Mouse (Mus musculus) midbrain, embryonic 11.5 days (tissue): ENCODE data around the gene Tnfaip8l1. TPM values are rescaled to one million over a fixed set of nuclear protein-coding genes. Genes with fewer than 3 reads are reported as not detected.

Experiments used
- ATAC-seq: fragments of 200-750 bp; cut with Nextera tagmentation; 2 replicates; pipeline ENCODE4 v1.8.0; 2017; ENCODE audit warnings: moderate TSS enrichment, moderate library complexity; ENCODE audit not compliant: low FRiP score
- DNase-seq: peaks from one replicate; pipeline ENCODE4 v3.0.0; 2015; ENCODE audit warnings: low spot score; ENCODE audit errors: missing footprints
- H3K27ac ChIP-seq: fragments of 300-500 bp; sonication (generic); 2 replicates; pipeline ENCODE4 v1.5.1; 2014; ENCODE audit warnings: low read depth, low read length
- H3K27me3 ChIP-seq: fragments of 300-500 bp; sonication (generic); 2 replicates; pipeline ENCODE4 v1.6.1; 2014; ENCODE audit warnings: mild to moderate bottlenecking, low read length, moderate library complexity, mixed read lengths; ENCODE audit not compliant: control insufficient read depth, insufficient read depth
- H3K36me3 ChIP-seq: fragments of 300-500 bp; sonication (generic); 2 replicates; pipeline ENCODE4 v1.6.1; 2014; ENCODE audit warnings: mild to moderate bottlenecking, low read length, moderate library complexity, mixed read lengths; ENCODE audit not compliant: control insufficient read depth, insufficient read depth
- H3K4me1 ChIP-seq: fragments of 300-500 bp; sonication (generic); 2 replicates; pipeline ENCODE4 v1.6.1; 2014; ENCODE audit warnings: low read length; ENCODE audit not compliant: control insufficient read depth, insufficient read depth
- H3K4me2 ChIP-seq: fragments of 300-500 bp; sonication (generic); 2 replicates; pipeline ENCODE4 v1.6.1; 2014; ENCODE audit warnings: mild to moderate bottlenecking, moderate library complexity
- H3K4me3 ChIP-seq: fragments of 300-500 bp; sonication (generic); 2 replicates; pipeline ENCODE4 v1.5.1; 2014; ENCODE audit warnings: low read depth, low read length
- H3K9ac ChIP-seq: fragments of 300-500 bp; sonication (generic); 2 replicates; pipeline ENCODE4 v1.6.1; 2014; ENCODE audit warnings: low read length
- H3K9me3 ChIP-seq: fragments of 300-500 bp; sonication (generic); 2 replicates; pipeline ENCODE4 v1.6.1; 2016; ENCODE audit warnings: low read length; ENCODE audit not compliant: control insufficient read depth
- WGBS: fragments of 180-500 bp; shearing (Covaris S2); extraction: QIAGEN DNeasy Blood & Tissue Kit; methylation state at CpG from one replicate; pipeline ENCODE4 v1.1.7; 2014; 5-methylcytosine and 5-hydroxymethylcytosine counted together
- polyA plus RNA-seq: library from polyadenylated mRNA; unstranded; fragments of >200 nt; fragmentation: Nextera tagmentation; extraction: Ambion mirVana; gene quantifications from 2 replicates; pipeline ENCODE4 v1.2.1, GENCODE M21; 2014

Tnfaip8l1 gene
- 5.8 and 7.7 TPM in 2 replicates for polyA plus RNA-seq

DNA sequence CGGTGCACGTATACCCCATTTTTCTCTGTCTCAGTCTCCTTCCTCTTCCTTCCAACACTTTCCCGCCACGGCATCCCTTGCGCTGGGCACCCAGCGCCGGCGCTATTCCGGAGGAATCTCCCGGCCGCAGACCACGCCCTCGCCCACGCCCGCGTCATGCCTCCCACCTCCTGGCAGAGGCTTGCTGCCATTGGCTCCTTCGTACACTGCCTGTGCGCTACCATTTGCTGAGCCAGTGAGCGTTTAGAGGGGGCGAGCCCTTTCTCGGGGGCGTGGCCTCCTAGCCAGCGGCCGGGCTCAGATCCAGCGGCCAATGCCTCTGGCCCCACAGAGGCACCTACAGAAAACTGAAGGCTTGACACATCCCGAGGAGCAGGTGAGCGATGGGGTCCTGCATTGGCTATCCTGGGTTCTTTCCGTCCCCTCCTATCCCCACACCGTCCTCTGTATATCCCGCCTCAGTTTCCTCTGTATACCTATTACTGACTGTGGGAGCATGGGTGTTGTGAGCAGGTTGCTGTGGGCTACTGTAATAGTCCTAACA is at the start of gene Tnfaip8l1:
TSS of gene Tnfaip8l1 (plus strand) at position 247 of the 544 bp plus-strand sequence.
- peak; percentile 98 for ATAC-seq
- H3K27me3 ChIP-seq: peaks cover 8% of the 10 kb centered on the region; the same call in 1 of the 2 replicates
- WGBS: 1% methylated on average over 30 of the region's 30 CpGs
- peak within 1 kb of the TSS; percentile 55 for H3K9ac ChIP-seq
- peak within 1 kb of the TSS; percentile 65 for H3K4me2 ChIP-seq
- H3K4me3 ChIP-seq: peak within 1 kb of the TSS; percentile 36
- H3K4me1 ChIP-seq: peaks cover 11% of the 10 kb centered on the region
- no peaks in the 10 kb centered on the region for H3K9me3 ChIP-seq
- H3K36me3 ChIP-seq: no peaks in the 10 kb centered on the region
- no peak within 1 kb of the TSS for H3K27ac ChIP-seq
- DNase-seq: peak; percentile 99

DNA sequence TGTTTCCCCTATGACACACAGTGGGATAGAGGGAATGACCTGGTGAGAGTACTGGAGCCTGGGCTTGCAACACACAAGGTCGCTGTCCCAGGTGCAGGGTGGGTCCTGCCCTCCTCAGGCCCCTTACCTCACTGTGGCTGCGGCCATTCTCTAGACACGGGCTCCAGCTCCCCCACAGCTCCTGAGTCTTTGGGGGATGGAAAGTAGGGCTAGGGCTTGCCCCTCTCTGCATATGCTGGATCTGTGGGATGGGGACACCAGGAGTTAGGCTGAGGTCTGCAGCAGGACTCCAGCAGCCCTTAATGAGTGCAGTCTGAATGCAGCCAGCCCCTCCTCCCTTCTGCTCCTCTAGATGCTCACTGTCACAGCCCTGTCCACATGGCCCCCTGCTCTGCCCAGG is 49.5 kb upstream of the Tnfaip8l1 start:
- Histone ChIP-seq H3K4me1 (0 out of 2 replicates have a peak, but pooled peaks cover 3% of the 10 kb centered on the region), H3K9ac (no peak overlapping the region), H3K4me2 (no peak overlapping the region), H3K27me3 (0 out of 2 replicates have a peak, but pooled peaks cover 3% of the 10 kb centered on the region), H3K36me3 (no peaks in the 10 kb centered on the region), H3K9me3 (no peaks in the 10 kb centered on the region), H3K27ac (no peak overlapping the region), H3K4me3 (no peak overlapping the region)
- ATAC-seq (no peak), DNase-seq (no peak)
- WGBS: 79% methylated on average over 3 of the region's 3 CpGs

DNA sequence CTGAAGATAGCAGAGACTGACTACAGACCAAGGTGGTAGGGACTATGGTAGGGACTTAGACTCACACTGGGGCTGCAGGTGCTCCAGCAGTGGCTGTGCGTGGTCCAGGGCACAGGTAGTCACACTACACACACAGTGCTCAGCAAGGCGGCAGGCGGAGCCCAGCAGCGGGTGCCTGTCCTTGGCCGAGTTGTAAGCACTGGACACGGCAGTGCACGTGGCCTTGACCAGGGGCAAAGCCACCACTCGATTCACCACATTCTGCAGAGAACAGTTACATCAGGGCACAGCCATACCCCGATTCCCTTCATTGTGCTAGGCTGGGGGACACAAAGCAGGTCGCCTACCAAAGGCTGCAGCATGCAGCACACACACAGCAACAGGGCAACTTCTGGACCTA is 46.1 kb upstream of the Tnfaip8l1 start:
- no peak for ATAC-seq
- 81% methylated on average over 10 of the region's 10 CpGs for WGBS
- no peaks in the 10 kb centered on the region for H3K36me3 ChIP-seq
- peaks cover 28% of the 10 kb centered on the region for H3K27me3 ChIP-seq
- no peaks in the 10 kb centered on the region for H3K9me3 ChIP-seq
- no peak overlapping the region for H3K9ac ChIP-seq
- H3K4me1 ChIP-seq: 0 out of 2 replicates have a peak, but pooled peaks cover 3% of the 10 kb centered on the region
- no peak overlapping the region for H3K4me3 ChIP-seq
- DNase-seq: no peak
- H3K27ac ChIP-seq: no peak overlapping the region
- H3K4me2 ChIP-seq: no peak overlapping the region

DNA sequence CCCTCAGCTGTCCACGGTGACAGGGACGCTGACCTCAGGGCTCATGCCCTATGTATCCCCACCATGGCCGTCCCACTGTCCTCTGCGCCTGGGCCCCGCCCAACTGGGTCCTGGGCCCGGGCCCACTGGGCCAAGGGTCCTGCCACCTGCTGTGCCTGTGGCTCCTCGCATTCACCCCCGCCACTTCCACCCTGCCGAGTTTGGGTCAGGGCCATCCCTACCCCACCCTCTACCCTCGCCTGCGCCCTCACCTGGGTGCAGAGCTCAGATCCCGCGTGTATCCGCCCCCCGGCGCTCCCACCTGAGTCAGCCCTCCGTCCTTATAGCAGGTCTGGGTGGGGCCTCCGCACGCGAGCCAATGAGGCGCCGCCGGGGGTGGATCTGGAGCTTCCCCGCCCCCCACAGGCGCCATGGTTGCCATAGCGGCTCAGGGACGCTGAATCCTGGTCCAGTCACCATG is 45.0 kb upstream of the Tnfaip8l1 start, which contains the start of gene Plin5:
TSS of gene Plin5 (minus strand) at position 346 of the 460 bp plus-strand sequence.
- Histone ChIP-seq H3K9ac (0 out of 2 replicates have a peak within 1 kb of the TSS, but pooled peaks have one; percentile 20), H3K4me3 (peak within 1 kb of the TSS; percentile 17; the same call in 1 of the 2 replicates), H3K36me3 (no peaks in the 10 kb centered on the region), H3K4me2 (peak within 1 kb of the TSS; percentile 42), H3K27me3 (peaks cover 34% of the 10 kb centered on the region), H3K27ac (no peak within 1 kb of the TSS), H3K4me1 (0 out of 2 replicates have a peak, but pooled peaks cover 3% of the 10 kb centered on the region), H3K9me3 (peaks cover 2% of the 10 kb centered on the region; the same call in 1 of the 2 replicates)
- DNase-seq (peak; percentile 86), ATAC-seq (peak; percentile 48; the same call in 1 of the 2 replicates)
- WGBS: under 1% methylated on average over 27 of the region's 27 CpGs

DNA sequence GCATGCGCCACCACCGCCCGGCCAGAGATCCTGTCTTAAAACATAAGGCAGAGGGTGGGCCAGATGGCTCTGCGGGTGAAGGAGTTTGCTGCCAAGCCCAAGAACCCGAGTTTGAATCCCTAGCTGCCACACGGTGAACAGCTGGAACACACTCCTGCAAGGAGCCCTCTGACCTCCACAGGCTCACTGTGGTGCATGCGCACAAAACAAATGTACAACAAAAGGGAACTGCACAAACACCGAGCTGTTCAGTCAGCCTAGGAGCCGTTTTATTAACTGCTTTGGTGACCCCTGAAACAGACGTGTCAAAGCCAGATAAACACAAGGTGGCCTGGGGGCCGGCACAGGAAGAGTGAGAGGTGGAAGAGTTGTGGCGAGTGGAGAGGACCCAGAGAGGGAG is 42.8 kb upstream of the Tnfaip8l1 start:
- Histone ChIP-seq H3K9ac (no peak overlapping the region), H3K4me2 (no peak overlapping the region), H3K27me3 (peaks cover 51% of the 10 kb centered on the region), H3K4me1 (peaks cover 3% of the 10 kb centered on the region; the same call in 1 of the 2 replicates), H3K36me3 (no peaks in the 10 kb centered on the region), H3K9me3 (peaks cover 9% of the 10 kb centered on the region), H3K27ac (no peak overlapping the region), H3K4me3 (no peak overlapping the region)
- 50% methylated on average over 12 of the region's 12 CpGs for WGBS
- no peak for DNase-seq
- no peak for ATAC-seq

DNA sequence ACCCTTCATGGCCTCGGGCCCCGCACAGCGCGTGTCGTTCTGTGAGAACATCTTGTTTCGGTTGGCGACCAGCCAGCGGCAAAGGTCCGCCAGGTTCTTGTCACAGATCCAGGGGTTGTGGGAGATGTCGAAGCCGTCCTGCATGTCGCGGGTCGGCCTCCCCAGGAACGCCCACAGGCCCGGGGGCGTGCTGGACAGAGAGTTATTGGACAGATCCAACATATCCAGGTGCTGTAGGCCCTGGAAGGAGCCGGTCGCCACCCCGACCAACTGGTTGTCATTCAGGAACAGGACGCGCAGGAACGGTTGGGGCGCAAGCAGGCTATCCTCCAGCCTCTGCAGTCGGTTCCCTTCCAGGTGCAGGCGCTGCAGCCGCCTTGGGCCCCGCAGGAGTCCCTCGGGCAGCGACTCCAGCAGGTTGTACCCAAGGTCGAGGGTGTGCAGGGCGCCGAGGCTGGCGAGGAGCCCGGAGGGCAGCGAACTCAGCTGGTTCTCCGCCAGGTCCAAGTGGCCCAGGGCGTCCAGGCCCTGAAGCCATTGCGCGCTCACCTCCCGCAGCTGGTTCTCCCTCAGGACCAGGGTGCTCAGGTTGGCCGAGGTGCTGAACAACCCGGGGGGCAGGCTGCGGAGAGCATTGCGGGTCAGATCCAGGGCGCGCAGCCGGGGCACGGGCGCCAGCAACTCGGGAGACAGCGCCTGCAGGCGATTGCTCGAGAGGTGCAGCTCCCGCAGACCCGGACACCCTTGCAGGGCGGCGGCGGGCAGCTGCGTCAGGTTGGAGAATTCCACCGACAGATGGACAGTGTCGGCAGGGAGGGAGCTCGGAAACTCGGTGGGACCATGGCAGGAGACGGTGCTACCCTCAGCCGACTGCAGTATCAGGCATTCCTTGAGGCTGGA is 42.0 kb upstream of the Tnfaip8l1 start:
- Histone ChIP-seq H3K4me2 (no peak overlapping the region), H3K27ac (no peak overlapping the region), H3K9ac (no peak overlapping the region), H3K27me3 (peaks cover 56% of the 10 kb centered on the region), H3K36me3 (no peaks in the 10 kb centered on the region), H3K4me3 (no peak overlapping the region), H3K9me3 (peaks cover 9% of the 10 kb centered on the region), H3K4me1 (peaks cover 3% of the 10 kb centered on the region; the same call in 1 of the 2 replicates)
- WGBS: 10% methylated on average over 66 of the region's 66 CpGs
- DNase-seq: no peak
- ATAC-seq: no peak

DNA sequence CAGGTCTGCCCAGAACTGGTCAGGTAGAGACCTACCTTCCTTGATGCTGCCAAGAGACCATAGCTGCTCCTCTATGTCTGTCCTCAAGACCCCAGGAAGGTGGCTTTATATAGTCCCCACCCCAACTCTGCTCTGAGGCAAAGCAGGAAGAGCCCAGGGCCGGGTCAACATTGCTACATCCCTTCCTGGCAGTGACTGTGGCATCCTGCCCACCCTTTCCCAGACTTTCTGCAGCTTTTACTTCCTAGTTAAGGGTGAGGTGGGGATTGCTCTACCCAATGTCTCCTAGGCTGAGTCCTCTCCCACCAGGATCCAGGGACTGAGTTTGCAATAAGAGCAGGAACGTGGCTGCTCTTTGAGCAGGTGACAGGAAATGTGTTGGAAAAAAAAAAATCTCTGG is 40.5 kb upstream of the Tnfaip8l1 start, which contains the start of gene Lrg1:
TSS of gene Lrg1 (minus strand) at position 176 of the 400 bp plus-strand sequence.
- Histone ChIP-seq H3K27me3 (peaks cover 56% of the 10 kb centered on the region), H3K27ac (no peak within 1 kb of the TSS), H3K9ac (no peak within 1 kb of the TSS), H3K4me2 (no peak within 1 kb of the TSS), H3K9me3 (peaks cover 9% of the 10 kb centered on the region), H3K4me1 (peaks cover 3% of the 10 kb centered on the region; the same call in 1 of the 2 replicates), H3K36me3 (no peaks in the 10 kb centered on the region), H3K4me3 (no peak within 1 kb of the TSS)
- DNase-seq (peak; percentile 64), ATAC-seq (no peak)
- 56% methylated on average over 2 of the region's 2 CpGs for WGBS

DNA sequence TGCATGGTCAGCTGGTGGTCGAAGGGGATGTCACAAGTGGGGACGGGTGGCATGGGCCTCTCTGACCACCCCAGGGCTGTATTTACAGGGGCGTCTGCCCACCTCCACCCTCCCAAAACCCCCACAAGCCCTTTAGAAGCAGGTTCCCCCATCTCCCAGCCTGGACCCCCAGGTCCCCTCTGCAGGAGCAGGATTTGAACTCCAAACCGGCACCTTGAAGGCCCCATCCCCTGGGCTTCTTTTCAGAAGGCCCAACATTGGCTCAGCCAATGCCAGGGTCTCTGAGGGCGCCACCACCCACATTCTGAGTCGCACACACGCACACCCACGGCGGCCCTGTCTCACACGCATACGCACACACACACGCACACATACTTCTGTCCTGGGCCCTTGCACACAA is 39.1 kb upstream of the Tnfaip8l1 start:
- WGBS: 82% methylated on average over 12 of the region's 12 CpGs
- ATAC-seq (no peak), DNase-seq (peak; percentile 6)
- Histone ChIP-seq H3K36me3 (no peaks in the 10 kb centered on the region), H3K9ac (no peak overlapping the region), H3K27ac (no peak overlapping the region), H3K27me3 (peaks cover 52% of the 10 kb centered on the region), H3K9me3 (peaks cover 9% of the 10 kb centered on the region), H3K4me1 (no peaks in the 10 kb centered on the region; the same call in 1 of the 2 replicates), H3K4me3 (no peak overlapping the region), H3K4me2 (no peak overlapping the region)
